Mouse (Mus musculus): ENCODE measurements at regions not wholly inside any gene's neighbourhood (a gene's known extent, or its start where the extent isn't known, plus 50 kb on each side); places are given as distances from the start of the nearest gene placed in this dataset.

- peak; percentile 19 for DNase-seq
Measured at GRCm38 (mm10) chr13:59314419-59314818, 270.6 kb downstream of the Agtpbp1 start.

- no peak for DNase-seq
Measured at GRCm38 (mm10) chr13:59313725-59314330, 271.2 kb downstream of the Agtpbp1 start.

GRCm38 (mm10) chr13:59292905-59293304 lies 292.1 kb downstream of the Agtpbp1 start:
- DNase-seq: no peak

- no peak for DNase-seq
Measured at GRCm38 (mm10) chr13:59289127-59289526, 295.9 kb downstream of the Agtpbp1 start.

- DNase-seq: no peak
Measured at GRCm38 (mm10) chr13:59281199-59281598, 303.8 kb downstream of the Agtpbp1 start.

GRCm38 (mm10) chr13:59279136-59279535 lies 305.9 kb downstream of the Agtpbp1 start:
- DNase-seq: no peak

GRCm38 (mm10) chr13:59271661-59272060 lies 313.4 kb downstream of the Agtpbp1 start:
- DNase-seq: no peak

GRCm38 (mm10) chr13:59266854-59267253 lies 318.2 kb downstream of the Agtpbp1 start:
- no peak for DNase-seq

- no peak for DNase-seq
Measured at GRCm38 (mm10) chr13:59264126-59264525, 320.9 kb downstream of the Agtpbp1 start.

GRCm38 (mm10) chr13:59261924-59262323 lies 323.1 kb downstream of the Agtpbp1 start:
- DNase-seq: no peak

GRCm38 (mm10) chr13:59255798-59256435 lies 329.1 kb downstream of the Agtpbp1 start:
- no peak for DNase-seq

- no peak for DNase-seq
Measured at GRCm38 (mm10) chr13:59253667-59254558, 331.1 kb downstream of the Agtpbp1 start.

- DNase-seq: no peak
Measured at GRCm38 (mm10) chr13:59251252-59252006, 333.6 kb downstream of the Agtpbp1 start.

- no peak for DNase-seq
Measured at GRCm38 (mm10) chr13:59248411-59248810, 336.6 kb downstream of the Agtpbp1 start.

GRCm38 (mm10) chr13:59246984-59247537 lies 338.0 kb downstream of the Agtpbp1 start:
- no peak for DNase-seq

GRCm38 (mm10) chr13:59246070-59246469 lies 339.0 kb downstream of the Agtpbp1 start:
- no peak for DNase-seq

GRCm38 (mm10) chr13:59244622-59245021 lies 340.4 kb downstream of the Agtpbp1 start:
- DNase-seq: no peak

- DNase-seq: no peak
Measured at GRCm38 (mm10) chr13:59242671-59243070, 342.4 kb downstream of the Agtpbp1 start.

GRCm38 (mm10) chr13:59238696-59239095 lies 346.3 kb downstream of the Agtpbp1 start:
- no peak for DNase-seq

- no peak for DNase-seq
Measured at GRCm38 (mm10) chr13:59235836-59236235, 349.2 kb downstream of the Agtpbp1 start.

- DNase-seq: peak; percentile 11
Measured at GRCm38 (mm10) chr13:59229111-59229541, 355.9 kb downstream of the Agtpbp1 start.

- DNase-seq: peak; percentile 85
Measured at GRCm38 (mm10) chr13:59228059-59228830, 356.8 kb downstream of the Agtpbp1 start.

Measured in lung, postnatal 36 days (tissue).